14 mouse cellular contexts compared by ENCODE assay signal in genomic region chr7:89835566-89835965, GRCm38 (mm10).
DNase-seq lines count a peak whose midpoint lies in the region; ATAC-seq and TF ChIP-seq lines count a peak whose summit lies in the region.
"Had no signal": no experiment of that assay in that cellular context is flagged by ENCODE, and none has a peak within 500 bp of the region (broad histone marks: within the 10 kb centered on the region; RNA-seq: fewer than 3 reads in every experiment).

No protein-coding gene starts in this region.

- H3K27ac ChIP-seq in forebrain, embryonic 16.5 days (ENCODE audit: low read length), result no peak overlapping the region
- no peak overlapping the region for H3K27ac ChIP-seq in forebrain, embryonic 11.5 days (ENCODE audit: low read depth, low read length)
- H3K27ac ChIP-seq in midbrain, embryonic 11.5 days (ENCODE audit: low read depth, low read length), result no peak overlapping the region
- no peak overlapping the region for H3K27ac ChIP-seq in midbrain, embryonic 10.5 days (replicated peaks)
- no peak overlapping the region for H3K27ac ChIP-seq in cerebellum, adult 2 months (ENCODE audit: insufficient read depth, low read length)
- H3K27ac ChIP-seq: embryonic facial prominence, embryonic 10.5 days; liver, embryonic 14.5 days; macrophage had no signal

- 65% methylated on average over 8 of the region's 8 CpGs for WGBS in forebrain, embryonic 16.5 days
- 89% methylated on average over 8 of the region's 8 CpGs for WGBS in forebrain, embryonic 11.5 days
- WGBS in midbrain, embryonic 11.5 days, result 81% methylated on average over 8 of the region's 8 CpGs
- 85% methylated on average over 8 of the region's 8 CpGs for WGBS in midbrain, embryonic 10.5 days
- 7% methylated on average over 8 of the region's 8 CpGs for WGBS in cerebellum, adult 2 months

- H3K36me3 ChIP-seq in forebrain, embryonic 16.5 days (ENCODE audit: control insufficient read depth, insufficient read depth), result no peaks in the 10 kb centered on the region
- H3K36me3 ChIP-seq in forebrain, embryonic 11.5 days (ENCODE audit: control insufficient read depth, insufficient read depth, low read length), result no peaks in the 10 kb centered on the region
- H3K36me3 ChIP-seq in midbrain, embryonic 11.5 days (ENCODE audit: control insufficient read depth, insufficient read depth, low read length), result no peaks in the 10 kb centered on the region
- no peaks in the 10 kb centered on the region for H3K36me3 ChIP-seq in midbrain, embryonic 10.5 days
- H3K36me3 ChIP-seq in splenic B cell, adult 2 months (ENCODE audit: control insufficient read depth, insufficient read depth, low read length, poor library complexity, severe bottlenecking), result no peaks in the 10 kb centered on the region
- H3K36me3 ChIP-seq: embryonic facial prominence, embryonic 10.5 days had no signal

- TF ChIP-seq CTCF in cerebellum, adult 2 months (IDR thresholded peaks at IDR 0.05; ENCODE audit: borderline replicate concordance, insufficient read depth, low read depth, low read length), result no peak

- no peaks in the 10 kb centered on the region for H3K9me3 ChIP-seq in forebrain, embryonic 16.5 days (ENCODE audit: control insufficient read depth, low read length)
- no peaks in the 10 kb centered on the region for H3K9me3 ChIP-seq in forebrain, embryonic 11.5 days (ENCODE audit: control insufficient read depth, low read length)
- H3K9me3 ChIP-seq in midbrain, embryonic 11.5 days (ENCODE audit: control insufficient read depth, low read length), result no peaks in the 10 kb centered on the region
- H3K9me3 ChIP-seq in midbrain, embryonic 10.5 days (replicated peaks), result no peaks in the 10 kb centered on the region
- H3K9me3 ChIP-seq: embryonic facial prominence, embryonic 10.5 days had no signal

- H3K4me1 ChIP-seq in forebrain, embryonic 16.5 days (replicated peaks; ENCODE audit: control insufficient read depth, insufficient read depth, low read length), result no peaks in the 10 kb centered on the region
- 0 out of 2 replicates have a peak, but pooled peaks cover 2% of the 10 kb centered on the region for H3K4me1 ChIP-seq in forebrain, embryonic 11.5 days (replicated peaks; ENCODE audit: control insufficient read depth, insufficient read depth, low read length)
- no peaks in the 10 kb centered on the region for H3K4me1 ChIP-seq in midbrain, embryonic 11.5 days (ENCODE audit: control insufficient read depth, insufficient read depth, low read length)
- 0 out of 2 replicates have a peak, but pooled peaks cover 2% of the 10 kb centered on the region for H3K4me1 ChIP-seq in midbrain, embryonic 10.5 days
- peaks cover 6% of the 10 kb centered on the region for H3K4me1 ChIP-seq in cerebellum, adult 2 months (ENCODE audit: control insufficient read depth, insufficient read depth, low read length)

- H3K4me3 ChIP-seq in forebrain, embryonic 16.5 days (replicated peaks; ENCODE audit: low read length), result no peak overlapping the region
- H3K4me3 ChIP-seq in forebrain, embryonic 11.5 days (ENCODE audit: low read depth, low read length), result no peak overlapping the region
- no peak overlapping the region for H3K4me3 ChIP-seq in midbrain, embryonic 11.5 days (ENCODE audit: low read depth, low read length)
- H3K4me3 ChIP-seq in midbrain, embryonic 10.5 days, result no peak overlapping the region
- no peak overlapping the region for H3K4me3 ChIP-seq in cerebellum, adult 2 months (replicated peaks; ENCODE audit: insufficient read depth, low read depth, low read length)
- H3K4me3 ChIP-seq: embryonic facial prominence, embryonic 10.5 days had no signal

- DNase-seq in forebrain, embryonic 11.5 days (ENCODE audit: low spot score), result no peak
- DNase-seq in midbrain, embryonic 11.5 days (ENCODE audit: low spot score, missing footprints), result peak; percentile 71
- DNase-seq in midbrain, embryonic 10.5 days (ENCODE audit: low spot score), result no peak
- peak; percentile 44 to 71 for DNase-seq in cerebellum, adult 2 months
- DNase-seq in splenic B cell, adult 2 months (ENCODE audit: low read depth, low spot score), result peak; percentile 51
- DNase-seq in right cerebral cortex, postnatal 36 days (ENCODE audit: low spot score in 2 of 2), result no peak
- no peak for DNase-seq in spleen, adult 12 weeks (ENCODE audit: low spot score)
- DNase-seq: kidney, postnatal 25 days had no signal

- no peak overlapping the region for H3K9ac ChIP-seq in forebrain, embryonic 16.5 days (replicated peaks; ENCODE audit: low read depth, low read length)
- no peak overlapping the region for H3K9ac ChIP-seq in forebrain, embryonic 11.5 days (ENCODE audit: low read length)
- H3K9ac ChIP-seq in midbrain, embryonic 11.5 days (ENCODE audit: low read length), result no peak overlapping the region
- H3K9ac ChIP-seq: liver, embryonic 14.5 days had no signal

- peak; percentile 59; the same call in 1 of the 2 replicates for ATAC-seq in forebrain, embryonic 16.5 days
- no peak for ATAC-seq in forebrain, embryonic 11.5 days (replicated peaks; ENCODE audit: low FRiP score)
- ATAC-seq in midbrain, embryonic 11.5 days (ENCODE audit: low FRiP score), result no peak
- ATAC-seq: CD4-positive, CD25-positive, alpha-beta regulatory T cell, adult 4 months; intestine, embryonic 16.5 days had no signal

- TF ChIP-seq POLR2A in cerebellum, adult 2 months (IDR thresholded peaks at IDR 0.05; ENCODE audit: borderline replicate concordance, insufficient read depth, low read length), result no peak

- H3K27me3 ChIP-seq in forebrain, embryonic 16.5 days (replicated peaks; ENCODE audit: control insufficient read depth, insufficient read depth, low read length), result no peaks in the 10 kb centered on the region
- no peaks in the 10 kb centered on the region for H3K27me3 ChIP-seq in forebrain, embryonic 11.5 days (ENCODE audit: control insufficient read depth, insufficient read depth, low read length)
- no peaks in the 10 kb centered on the region for H3K27me3 ChIP-seq in midbrain, embryonic 11.5 days (ENCODE audit: control insufficient read depth, insufficient read depth, low read length)
- H3K27me3 ChIP-seq in midbrain, embryonic 10.5 days (ENCODE audit: low read depth, poor library complexity, severe bottlenecking), result no peaks in the 10 kb centered on the region
- H3K27me3 ChIP-seq in cerebellum, adult 2 months (ENCODE audit: control insufficient read depth, insufficient read depth, low read length), result no peaks in the 10 kb centered on the region
- H3K27me3 ChIP-seq in splenic B cell, adult 2 months (ENCODE audit: control insufficient read depth, insufficient read depth, low read length, poor library complexity, severe bottlenecking), result no peaks in the 10 kb centered on the region

- H3K4me2 ChIP-seq in forebrain, embryonic 16.5 days (ENCODE audit: low read length), result no peak overlapping the region
- H3K4me2 ChIP-seq in forebrain, embryonic 11.5 days (ENCODE audit: low read depth, low read length, severe bottlenecking), result no peak overlapping the region
- H3K4me2 ChIP-seq in midbrain, embryonic 11.5 days, result no peak overlapping the region

Comparison
In these comparisons a context has a peak if more than half of its experiments do, and no peak if none do; other contexts are left out.
1. DNase-seq: peak in midbrain, embryonic 11.5 days (single experiment), cerebellum, adult 2 months (2 of 2) and splenic B cell, adult 2 months (single experiment); none in forebrain, embryonic 11.5 days (single experiment), midbrain, embryonic 10.5 days (single experiment), right cerebral cortex, postnatal 36 days (0 of 2) and spleen, adult 12 weeks (single experiment).